ENCODE assay signal across 25 mouse cellular contexts in the genomic region with DNA sequence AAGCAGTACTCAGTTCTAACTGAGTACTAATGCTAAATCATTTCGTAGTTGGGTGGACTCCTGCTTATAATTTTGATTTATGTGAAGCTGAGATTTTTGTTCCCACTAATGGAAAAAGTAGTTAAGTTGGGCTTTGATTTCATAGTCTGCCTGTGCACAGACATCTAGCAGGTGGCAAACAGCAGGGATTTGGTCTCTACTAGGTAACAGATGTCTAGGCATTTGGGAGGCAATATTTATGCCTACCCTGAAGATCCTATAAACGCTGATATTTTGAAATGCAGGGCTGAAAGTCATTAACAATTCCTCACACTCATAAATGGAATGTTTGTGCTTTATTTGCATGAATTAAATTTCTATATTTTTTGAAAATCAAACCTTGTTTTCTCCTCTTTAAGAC.
DNase-seq lines count a peak whose midpoint lies in the region; ATAC-seq and TF ChIP-seq lines count a peak whose summit lies in the region.
"Had no signal": no experiment of that assay in that cellular context is flagged by ENCODE, and none has a peak within 500 bp of the region (broad histone marks: within the 10 kb centered on the region; RNA-seq: fewer than 3 reads in every experiment).

No protein-coding gene starts in this region.

- WGBS in forebrain, embryonic 13.5 days = 68% methylated on average over 2 of the region's 2 CpGs
- WGBS in forebrain, embryonic 11.5 days = 86% methylated on average over 2 of the region's 2 CpGs
- WGBS in midbrain, postnatal 0 days = 58% methylated on average over 2 of the region's 2 CpGs
- WGBS in midbrain, embryonic 10.5 days = 80% methylated on average over 2 of the region's 2 CpGs
- WGBS in forebrain, postnatal 0 days = 54% methylated on average over 2 of the region's 2 CpGs
- 71% methylated on average over 2 of the region's 2 CpGs for WGBS in lung, adult 2 months

- TF ChIP-seq CTCF in midbrain, postnatal 0 days (IDR thresholded peaks at IDR 0.05) = no peak
- no peak for TF ChIP-seq CTCF in forebrain, postnatal 0 days (IDR thresholded peaks at IDR 0.05; ENCODE audit: low read depth)
- no peak for TF ChIP-seq CTCF in lung, adult 2 months (IDR thresholded peaks at IDR 0.05; ENCODE audit: insufficient read depth, low read length)

- H3K4me3 ChIP-seq in forebrain, embryonic 13.5 days = no peak overlapping the region
- H3K4me3 ChIP-seq in forebrain, embryonic 11.5 days (ENCODE audit: low read depth, low read length) = no peak overlapping the region
- no peak overlapping the region for H3K4me3 ChIP-seq in midbrain, postnatal 0 days (ENCODE audit: low read depth, low read length)
- H3K4me3 ChIP-seq in midbrain, embryonic 10.5 days = no peak overlapping the region
- no peak overlapping the region for H3K4me3 ChIP-seq in forebrain, postnatal 0 days (ENCODE audit: low read depth, low read length)
- H3K4me3 ChIP-seq in lung, adult 2 months (replicated peaks; ENCODE audit: extremely low read depth, low read depth, low read length) = no peak overlapping the region
- H3K4me3 ChIP-seq: heart, embryonic 10.5 days; heart, embryonic 15.5 days; left cerebral cortex, adult 2 months; limb, embryonic 12.5 days; liver, embryonic 15.5 days; lung, embryonic 15.5 days; myocyte; neural tube, embryonic 12.5 days had no signal

- H3K4me1 ChIP-seq in forebrain, embryonic 13.5 days = no peaks in the 10 kb centered on the region
- no peaks in the 10 kb centered on the region for H3K4me1 ChIP-seq in forebrain, embryonic 11.5 days (replicated peaks; ENCODE audit: control insufficient read depth, insufficient read depth, low read length)
- no peaks in the 10 kb centered on the region for H3K4me1 ChIP-seq in midbrain, postnatal 0 days (ENCODE audit: insufficient read depth, low read length)
- no peaks in the 10 kb centered on the region for H3K4me1 ChIP-seq in midbrain, embryonic 10.5 days
- H3K4me1 ChIP-seq in forebrain, postnatal 0 days (ENCODE audit: insufficient read depth) = no peaks in the 10 kb centered on the region
- H3K4me1 ChIP-seq in lung, adult 2 months (ENCODE audit: control insufficient read depth, insufficient read depth, low read length) = no peaks in the 10 kb centered on the region
- H3K4me1 ChIP-seq: heart, embryonic 10.5 days; heart, embryonic 15.5 days; limb, embryonic 12.5 days; liver, embryonic 15.5 days; lung, embryonic 15.5 days; neural tube, embryonic 12.5 days had no signal

- no peak overlapping the region for H3K9ac ChIP-seq in forebrain, embryonic 13.5 days
- no peak overlapping the region for H3K9ac ChIP-seq in forebrain, embryonic 11.5 days (ENCODE audit: low read length)
- H3K9ac ChIP-seq in midbrain, postnatal 0 days (replicated peaks; ENCODE audit: low read length, poor library complexity, severe bottlenecking) = no peak overlapping the region
- no peak overlapping the region for H3K9ac ChIP-seq in forebrain, postnatal 0 days
- H3K9ac ChIP-seq: heart, embryonic 15.5 days; limb, embryonic 12.5 days; liver, embryonic 15.5 days; lung, embryonic 15.5 days; neural tube, embryonic 12.5 days had no signal

- DNase-seq in forebrain, embryonic 11.5 days (ENCODE audit: low spot score) = no peak
- DNase-seq in midbrain, postnatal 0 days (ENCODE audit: low spot score) = peak; percentile 48
- no peak for DNase-seq in midbrain, embryonic 10.5 days (ENCODE audit: low spot score)
- peak; percentile 76 to 79 for DNase-seq in cerebellum, postnatal 10 days
- DNase-seq in forebrain, postnatal 0 days = peak; percentile 50
- no peak for DNase-seq in lung, adult 2 months
- no peak for DNase-seq in gastrocnemius, postnatal 4 days (ENCODE audit: low spot score in 2 of 2)
- DNase-seq: adrenal gland, postnatal 14 days; kidney, adult 9 months; kidney, postnatal 10 days; thymus, adult 2 months; thymus, postnatal 4 days had no signal

- H3K9me3 ChIP-seq in forebrain, embryonic 13.5 days (replicated peaks) = no peaks in the 10 kb centered on the region
- no peaks in the 10 kb centered on the region for H3K9me3 ChIP-seq in forebrain, embryonic 11.5 days (ENCODE audit: control insufficient read depth, low read length)
- no peaks in the 10 kb centered on the region for H3K9me3 ChIP-seq in midbrain, postnatal 0 days (ENCODE audit: low read length)
- H3K9me3 ChIP-seq in midbrain, embryonic 10.5 days (replicated peaks) = no peaks in the 10 kb centered on the region
- no peaks in the 10 kb centered on the region for H3K9me3 ChIP-seq in forebrain, postnatal 0 days (ENCODE audit: low read length)
- H3K9me3 ChIP-seq: heart, embryonic 10.5 days; heart, embryonic 15.5 days; limb, embryonic 12.5 days; liver, embryonic 15.5 days; lung, embryonic 15.5 days; neural tube, embryonic 12.5 days had no signal

- H3K4me2 ChIP-seq in forebrain, embryonic 13.5 days = no peak overlapping the region
- no peak overlapping the region for H3K4me2 ChIP-seq in forebrain, embryonic 11.5 days (ENCODE audit: low read depth, low read length, severe bottlenecking)
- no peak overlapping the region for H3K4me2 ChIP-seq in midbrain, postnatal 0 days (ENCODE audit: low read depth, low read length, poor library complexity, severe bottlenecking)
- no peak overlapping the region for H3K4me2 ChIP-seq in forebrain, postnatal 0 days (ENCODE audit: low read depth)
- H3K4me2 ChIP-seq: heart, embryonic 15.5 days; limb, embryonic 12.5 days; liver, embryonic 15.5 days; lung, embryonic 15.5 days; midbrain, embryonic 11.5 days; neural tube, embryonic 12.5 days had no signal

- peak; percentile 65; the same call in 1 of the 2 replicates for ATAC-seq in forebrain, embryonic 13.5 days
- ATAC-seq in forebrain, embryonic 11.5 days (replicated peaks; ENCODE audit: low FRiP score) = no peak
- no peak for ATAC-seq in midbrain, postnatal 0 days (ENCODE audit: low FRiP score)
- no peak for ATAC-seq in forebrain, postnatal 0 days
- ATAC-seq: CD4-positive, CD25-positive, alpha-beta regulatory T cell, adult 4 months; intestine, embryonic 16.5 days; midbrain, embryonic 16.5 days had no signal

- H3K36me3 ChIP-seq in forebrain, embryonic 13.5 days (ENCODE audit: poor library complexity, severe bottlenecking) = no peaks in the 10 kb centered on the region
- H3K36me3 ChIP-seq in forebrain, embryonic 11.5 days (ENCODE audit: control insufficient read depth, insufficient read depth, low read length) = no peaks in the 10 kb centered on the region
- no peaks in the 10 kb centered on the region for H3K36me3 ChIP-seq in midbrain, postnatal 0 days (ENCODE audit: insufficient read depth, low read length)
- H3K36me3 ChIP-seq in midbrain, embryonic 10.5 days = no peaks in the 10 kb centered on the region
- H3K36me3 ChIP-seq in forebrain, postnatal 0 days (ENCODE audit: insufficient read depth) = no peaks in the 10 kb centered on the region
- H3K36me3 ChIP-seq: heart, embryonic 10.5 days; heart, embryonic 15.5 days; limb, embryonic 12.5 days; liver, embryonic 15.5 days; lung, embryonic 15.5 days; neural tube, embryonic 12.5 days had no signal

- no peaks in the 10 kb centered on the region for H3K27me3 ChIP-seq in forebrain, embryonic 13.5 days
- H3K27me3 ChIP-seq in forebrain, embryonic 11.5 days (ENCODE audit: control insufficient read depth, insufficient read depth, low read length) = no peaks in the 10 kb centered on the region
- no peaks in the 10 kb centered on the region for H3K27me3 ChIP-seq in midbrain, postnatal 0 days (ENCODE audit: insufficient read depth, low read length)
- no peaks in the 10 kb centered on the region for H3K27me3 ChIP-seq in midbrain, embryonic 10.5 days (ENCODE audit: low read depth, poor library complexity, severe bottlenecking)
- H3K27me3 ChIP-seq in forebrain, postnatal 0 days (ENCODE audit: insufficient read depth, low read length) = no peaks in the 10 kb centered on the region
- H3K27me3 ChIP-seq: heart, embryonic 15.5 days; limb, embryonic 12.5 days; liver, embryonic 15.5 days; lung, embryonic 15.5 days; neural tube, embryonic 12.5 days had no signal

- no peak for TF ChIP-seq POLR2A in lung, adult 2 months (IDR thresholded peaks at IDR 0.05; ENCODE audit: borderline replicate concordance, extremely low read depth, low read depth, low read length)

- no peak overlapping the region for H3K27ac ChIP-seq in forebrain, embryonic 13.5 days
- H3K27ac ChIP-seq in forebrain, embryonic 11.5 days (ENCODE audit: low read depth, low read length) = no peak overlapping the region
- H3K27ac ChIP-seq in midbrain, postnatal 0 days (ENCODE audit: low read depth, low read length) = no peak overlapping the region
- H3K27ac ChIP-seq in midbrain, embryonic 10.5 days (replicated peaks) = no peak overlapping the region
- H3K27ac ChIP-seq in forebrain, postnatal 0 days (ENCODE audit: low read depth, low read length) = no peak overlapping the region
- H3K27ac ChIP-seq: heart, embryonic 10.5 days; heart, embryonic 15.5 days; left cerebral cortex, adult 2 months; limb, embryonic 12.5 days; liver, embryonic 15.5 days; lung, embryonic 15.5 days; neural tube, embryonic 12.5 days had no signal

Comparison
In these comparisons a context has a peak if more than half of its experiments do, and no peak if none do; other contexts are left out.
1. DNase-seq: peak in midbrain, postnatal 0 days (single experiment), cerebellum, postnatal 10 days (2 of 2) and forebrain, postnatal 0 days (single experiment); none in forebrain, embryonic 11.5 days (single experiment), midbrain, embryonic 10.5 days (single experiment), lung, adult 2 months (single experiment) and gastrocnemius, postnatal 4 days (0 of 2).